Mouse (Mus musculus) erythroblast, embryonic 14.5 days (primary cell): ENCODE data around the gene Gadd45b. TPM values are rescaled to one million over a fixed set of nuclear protein-coding genes. Genes with fewer than 3 reads are reported as not detected.

ENCODE experiments used
- H3K27me3 ChIP-seq: 2 replicates; pipeline ENCODE4 v1.6.1; 2012; ENCODE audit warnings: inconsistent platforms; ENCODE audit not compliant: control insufficient read depth
- H3K36me3 ChIP-seq: 2 replicates; pipeline ENCODE4 v1.6.1; 2012; ENCODE audit warnings: mild to moderate bottlenecking, inconsistent platforms; ENCODE audit not compliant: control insufficient read depth
- H3K4me1 ChIP-seq: 2 replicates; pipeline ENCODE4 v1.6.1; 2012; ENCODE audit warnings: inconsistent platforms; ENCODE audit not compliant: control insufficient read depth
- H3K4me3 ChIP-seq: replicated peaks from 2 replicates; pipeline ENCODE3; 2012; ENCODE audit warnings: moderate library complexity, mild to moderate bottlenecking, inconsistent platforms
- H3K9me3 ChIP-seq: 2 replicates; pipeline ENCODE4 v1.6.1; 2012; ENCODE audit warnings: low read length, inconsistent platforms, mixed read lengths; ENCODE audit not compliant: control insufficient read depth
- GATA1 ChIP-seq: IDR thresholded peaks from 2 replicates; pipeline ENCODE4 v1.6.1; 2012; ENCODE audit warnings: low read length, inconsistent platforms, mixed read lengths
- TAL1 ChIP-seq: IDR thresholded peaks from 3 replicates; pipeline ENCODE4 v1.6.1; 2012; ENCODE audit warnings: low read length, inconsistent platforms, mixed read lengths
- polyA plus RNA-seq: library from polyadenylated mRNA; stranded (reverse); fragments of >175 nt; gene quantifications from 2 replicates; pipeline ENCODE4 v1.2.3, GENCODE M21; 2012

Gadd45b gene
- polyA plus RNA-seq, 1 experiment = 0.16 TPM

DNA sequence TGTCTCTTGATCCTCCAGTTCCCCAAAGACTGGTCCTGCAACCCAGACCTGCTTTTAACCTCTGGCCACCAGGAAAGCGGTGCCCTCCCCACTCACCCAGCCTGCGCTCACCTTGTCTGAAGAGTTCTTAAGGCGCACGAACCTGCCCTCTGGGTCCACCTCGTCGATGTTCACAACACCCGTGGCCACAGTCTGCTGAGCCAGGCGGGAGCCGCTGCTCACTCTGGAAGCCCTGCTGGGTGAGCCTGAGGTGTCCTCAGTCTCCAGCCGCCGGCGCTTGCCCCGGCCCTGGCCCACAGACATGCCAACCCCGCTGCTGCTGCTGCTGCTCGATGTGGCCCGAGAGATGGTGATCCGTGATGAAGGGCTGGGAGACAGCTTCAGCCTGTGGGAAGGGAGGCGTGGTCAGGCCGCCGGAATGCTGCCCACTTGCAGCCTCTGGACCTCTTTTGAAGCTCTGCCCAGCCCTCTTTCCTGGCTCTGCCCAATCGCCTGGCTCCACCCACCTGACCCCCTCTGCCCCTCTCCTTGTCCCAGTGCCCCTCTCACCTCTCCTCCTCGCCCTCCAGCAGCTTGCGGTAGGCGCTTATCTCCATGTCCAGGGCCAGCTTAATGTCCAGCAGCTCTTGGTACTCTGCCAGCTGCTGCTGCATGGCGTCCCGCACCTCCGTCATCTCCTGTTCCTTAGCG is 25.7 kb upstream of the Gadd45b start:
- Histone ChIP-seq H3K9me3 (no peaks in the 10 kb centered on the region), H3K4me1 (peaks cover 21% of the 10 kb centered on the region), H3K36me3 (peaks cover 75% of the 10 kb centered on the region), H3K4me3 (no peak overlapping the region), H3K27me3 (no peaks in the 10 kb centered on the region)
- TF ChIP-seq GATA1 (no peak), TAL1 (no peak)

DNA sequence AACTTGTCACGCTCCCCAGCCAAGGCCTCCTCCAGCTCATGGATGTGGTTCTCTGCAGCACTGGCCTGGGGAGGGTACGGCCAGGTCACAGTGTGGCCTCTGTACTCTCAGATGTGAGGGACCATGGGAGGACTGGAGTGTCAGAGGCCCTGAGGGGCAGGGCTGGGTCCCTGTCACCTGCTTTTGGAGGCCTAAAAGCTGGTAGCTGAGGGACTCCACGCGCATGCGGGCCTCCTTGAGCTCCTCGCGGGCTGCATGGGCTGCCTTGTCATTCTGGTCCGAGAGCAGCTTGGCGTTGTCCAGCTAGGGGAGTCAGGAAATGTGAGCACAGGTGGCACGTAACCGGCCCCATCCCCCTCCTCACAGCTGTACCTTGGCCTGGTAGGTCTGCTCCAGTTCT is 25.2 kb upstream of the Gadd45b start:
- H3K27me3 ChIP-seq = no peaks in the 10 kb centered on the region
- peaks cover 15% of the 10 kb centered on the region for H3K4me1 ChIP-seq
- H3K36me3 ChIP-seq = peaks cover 75% of the 10 kb centered on the region
- TF ChIP-seq TAL1 (no peak), GATA1 (no peak)
- no peak overlapping the region for H3K4me3 ChIP-seq
- no peaks in the 10 kb centered on the region for H3K9me3 ChIP-seq

DNA sequence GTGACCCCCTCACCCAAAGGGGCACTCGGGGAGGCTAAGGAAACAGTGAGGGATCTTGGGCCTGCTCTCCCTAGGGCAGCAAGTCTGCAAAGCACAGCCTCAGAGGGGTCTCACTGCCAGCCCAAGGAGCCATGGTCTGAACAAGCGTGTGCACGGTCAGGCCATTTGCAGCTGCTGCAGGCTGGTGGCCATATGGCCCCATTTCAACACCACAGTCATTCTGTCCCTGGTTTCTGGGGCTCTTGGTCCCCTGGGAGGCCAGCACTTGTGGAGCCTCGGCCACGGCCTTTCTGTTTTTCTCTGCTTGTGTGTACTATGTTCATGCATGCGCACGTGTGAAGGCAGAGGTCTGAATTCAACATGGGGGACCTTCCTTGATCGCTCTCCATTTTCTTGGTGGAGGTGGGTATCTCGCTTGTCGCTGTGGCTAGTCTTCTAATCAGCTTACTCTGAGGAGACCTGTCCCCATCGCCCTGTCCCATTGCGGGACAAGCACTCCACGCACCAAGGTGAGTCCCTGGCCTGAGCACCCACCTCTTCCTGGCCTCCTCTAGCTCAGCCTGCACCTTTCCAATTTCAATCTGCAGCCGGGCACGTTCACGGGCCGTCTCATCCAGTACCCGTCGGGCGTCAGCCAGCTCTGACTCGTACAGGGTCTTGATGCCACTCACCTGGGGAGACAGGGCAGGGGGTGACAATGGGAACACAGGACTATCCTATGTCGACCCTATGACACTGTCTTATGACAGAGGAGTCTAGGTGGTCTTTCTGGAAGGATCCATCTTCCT is 20.3 kb upstream of the Gadd45b start:
- Histone ChIP-seq H3K36me3 (peaks cover 88% of the 10 kb centered on the region), H3K4me1 (peaks cover 16% of the 10 kb centered on the region), H3K27me3 (no peaks in the 10 kb centered on the region), H3K9me3 (no peaks in the 10 kb centered on the region), H3K4me3 (no peak overlapping the region)
- TF ChIP-seq GATA1 = no peak
- TF ChIP-seq TAL1 = no peak

DNA sequence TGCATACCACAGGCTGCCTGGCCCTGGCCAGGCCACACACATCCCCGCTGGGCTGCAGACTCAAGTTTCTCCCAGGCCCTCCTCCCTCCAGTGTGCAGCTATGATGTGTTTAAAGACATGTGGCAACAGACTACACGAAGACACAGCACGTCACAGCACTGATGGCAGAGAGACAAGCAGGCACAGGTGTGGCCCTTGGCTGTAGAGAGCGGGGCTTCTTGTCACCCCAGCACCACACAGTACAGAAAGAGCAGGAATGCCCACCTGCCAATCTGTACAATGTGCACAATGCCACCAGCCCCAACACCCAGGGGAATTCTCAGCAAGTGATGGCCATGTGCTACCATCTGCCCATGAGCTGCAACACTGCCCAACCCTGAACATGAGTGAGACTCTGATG is 18.5 kb upstream of the Gadd45b start:
- Histone ChIP-seq H3K36me3 (peaks cover 72% of the 10 kb centered on the region), H3K9me3 (no peaks in the 10 kb centered on the region), H3K27me3 (no peaks in the 10 kb centered on the region), H3K4me3 (no peak overlapping the region), H3K4me1 (peaks cover 33% of the 10 kb centered on the region)
- TF ChIP-seq TAL1 = no peak
- no peak for TF ChIP-seq GATA1

DNA sequence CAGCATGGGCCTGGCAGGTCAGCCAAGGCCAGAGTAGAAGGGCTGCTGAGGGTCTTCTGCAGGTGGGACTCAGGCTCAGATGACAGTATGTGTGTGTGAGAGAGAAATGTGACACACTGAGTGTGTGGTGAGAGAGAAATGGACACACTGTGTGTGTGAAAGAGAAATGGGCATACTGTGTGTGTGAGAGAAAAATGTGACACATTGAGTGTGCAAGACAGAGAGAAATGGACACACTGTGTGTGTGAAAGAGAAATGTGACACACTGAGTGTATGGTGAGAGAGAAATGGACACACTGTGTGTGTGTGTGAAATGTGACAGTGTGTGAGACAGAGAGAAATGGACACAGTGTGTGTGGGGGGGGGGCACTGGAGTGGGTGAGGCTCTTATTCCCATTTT is 18.0 kb upstream of the Gadd45b start:
- TF ChIP-seq GATA1 (no peak), TAL1 (no peak)
- peaks cover 70% of the 10 kb centered on the region for H3K36me3 ChIP-seq
- peaks cover 38% of the 10 kb centered on the region for H3K4me1 ChIP-seq
- H3K9me3 ChIP-seq = no peaks in the 10 kb centered on the region
- H3K27me3 ChIP-seq = no peaks in the 10 kb centered on the region
- no peak overlapping the region for H3K4me3 ChIP-seq

DNA sequence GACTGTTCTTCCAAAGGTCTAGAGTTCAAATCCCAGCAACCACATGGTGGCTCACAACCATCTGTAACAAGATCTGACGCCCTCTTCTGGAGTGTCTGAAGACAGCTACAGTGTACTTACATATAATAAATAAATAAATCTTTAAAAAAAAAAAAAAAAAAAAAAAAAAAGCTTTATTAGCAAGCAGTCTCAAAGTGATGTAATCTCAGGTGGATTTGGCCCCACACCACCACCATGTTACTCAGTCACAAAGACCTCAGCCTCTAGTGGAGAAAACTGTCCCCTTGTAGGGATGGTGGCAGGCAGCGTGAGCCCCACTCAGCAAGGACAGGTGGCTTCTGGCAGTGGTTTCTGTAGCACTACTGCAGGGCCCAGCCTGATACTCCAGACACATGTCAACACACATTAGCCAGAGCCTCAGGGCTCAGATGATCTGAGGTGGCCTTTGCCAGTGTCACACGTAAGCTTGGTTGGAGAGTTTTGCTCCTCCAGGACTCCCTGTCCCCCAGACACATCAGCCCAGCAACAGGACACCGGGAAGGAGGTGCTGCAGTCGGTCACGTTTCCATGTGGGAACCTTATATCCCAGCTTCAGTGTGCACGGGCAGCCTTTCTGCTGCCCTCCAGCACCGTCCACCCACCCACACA is 16.4 kb upstream of the Gadd45b start:
- peaks cover 13% of the 10 kb centered on the region for H3K27me3 ChIP-seq
- H3K4me1 ChIP-seq = peaks cover 54% of the 10 kb centered on the region
- H3K36me3 ChIP-seq = peaks cover 55% of the 10 kb centered on the region

DNA sequence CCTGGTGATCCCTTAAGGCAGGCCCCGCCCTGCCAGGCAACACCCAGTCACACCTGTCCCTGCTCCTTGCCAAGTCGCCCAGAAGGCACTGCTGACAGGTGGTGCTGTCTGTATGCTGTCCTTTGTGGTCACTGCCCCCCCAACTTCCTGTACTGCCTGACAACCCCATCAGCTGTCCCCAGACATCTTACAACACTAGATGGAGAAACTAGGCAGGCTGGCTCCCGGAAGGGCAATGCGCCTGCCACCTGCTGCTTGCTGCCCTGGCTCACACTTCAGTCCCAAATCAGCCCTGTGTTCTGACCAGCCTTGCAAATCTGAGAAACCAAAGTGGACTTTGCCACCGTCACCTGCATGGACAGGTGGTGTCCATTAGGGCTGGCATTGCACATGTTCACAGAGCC is 15.6 kb upstream of the Gadd45b start:
- H3K9me3 ChIP-seq = no peaks in the 10 kb centered on the region
- H3K36me3 ChIP-seq = peaks cover 47% of the 10 kb centered on the region
- TF ChIP-seq GATA1 (no peak), TAL1 (no peak)
- H3K27me3 ChIP-seq = peaks cover 20% of the 10 kb centered on the region
- peaks cover 55% of the 10 kb centered on the region for H3K4me1 ChIP-seq
- no peak overlapping the region for H3K4me3 ChIP-seq

More for the DNA sequence above, 16.4 kb upstream of the Gadd45b start:
- TF ChIP-seq GATA1 = no peak
- TF ChIP-seq TAL1 = no peak
- no peaks in the 10 kb centered on the region for H3K9me3 ChIP-seq
- no peak overlapping the region for H3K4me3 ChIP-seq

DNA sequence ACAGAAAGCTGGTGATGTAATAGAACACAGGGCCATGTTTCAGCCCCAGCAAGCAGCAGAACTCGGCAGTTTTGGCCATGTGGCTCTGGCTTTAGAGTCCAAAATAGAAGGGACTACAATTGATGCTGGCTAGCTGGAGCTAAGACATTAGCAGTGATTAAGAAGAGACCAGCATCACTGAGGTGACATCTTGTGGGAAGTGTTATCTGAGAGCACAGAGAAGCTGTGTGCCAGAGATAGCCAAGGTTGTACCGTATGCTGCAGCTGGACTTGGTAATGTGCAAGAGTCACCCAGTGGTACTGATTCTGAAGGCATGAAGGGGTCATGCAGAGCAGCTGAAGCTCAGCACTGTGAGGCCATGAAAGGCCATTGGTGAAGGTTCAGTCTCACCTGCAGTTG is 14.6 kb upstream of the Gadd45b start:
- Histone ChIP-seq H3K36me3 (peaks cover 37% of the 10 kb centered on the region), H3K4me1 (peaks cover 55% of the 10 kb centered on the region), H3K27me3 (peaks cover 27% of the 10 kb centered on the region), H3K4me3 (no peak overlapping the region), H3K9me3 (no peaks in the 10 kb centered on the region)
- no peak for TF ChIP-seq GATA1
- TF ChIP-seq TAL1 = peak; percentile 51; the same call in 2 of the 3 replicates

DNA sequence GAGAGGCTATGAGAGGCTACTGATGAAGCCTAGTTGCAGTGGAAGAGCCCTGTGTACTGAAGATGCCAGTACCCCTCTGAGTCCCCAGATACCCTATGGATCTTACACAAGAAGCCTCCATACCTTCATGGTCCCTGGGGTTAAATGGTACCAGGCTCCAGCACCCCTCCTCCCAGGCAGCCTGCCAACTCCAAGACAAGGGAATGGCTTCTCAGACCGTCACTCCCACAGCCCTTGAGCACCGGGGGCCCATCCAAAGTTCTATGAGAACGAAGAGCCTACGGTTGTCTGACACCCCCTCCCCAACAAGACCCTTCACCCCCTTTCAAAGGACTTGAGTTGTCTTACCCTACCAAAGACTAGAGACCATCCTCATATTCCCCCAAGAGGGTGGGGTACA is 14.1 kb upstream of the Gadd45b start:
- Histone ChIP-seq H3K4me1 (peaks cover 55% of the 10 kb centered on the region), H3K9me3 (no peaks in the 10 kb centered on the region), H3K4me3 (no peak overlapping the region), H3K27me3 (peaks cover 29% of the 10 kb centered on the region), H3K36me3 (peaks cover 32% of the 10 kb centered on the region)
- TF ChIP-seq GATA1 = no peak
- no peak for TF ChIP-seq TAL1
